Mouse (Mus musculus) small intestine, adult 2 months (tissue): ENCODE data around the gene Trcg1.

ENCODE experiments used
- CTCF ChIP-seq: fragments of 200-500 bp; IDR thresholded peaks from 2 replicates; pipeline ENCODE4 v1.5.1; 2012; ENCODE audit warnings: low read depth, mild to moderate bottlenecking, control low read depth, inconsistent platforms, low read length, moderate library complexity, mixed read lengths; ENCODE audit not compliant: insufficient replicate concordance, insufficient read length; ENCODE audit errors: extremely low read depth
- POLR2A ChIP-seq: fragments of 200-500 bp; IDR thresholded peaks from 2 replicates; pipeline ENCODE4 v1.6.1; 2012; ENCODE audit warnings: low read depth, mild to moderate bottlenecking, control low read depth, inconsistent platforms, low read length, moderate library complexity

DNA sequence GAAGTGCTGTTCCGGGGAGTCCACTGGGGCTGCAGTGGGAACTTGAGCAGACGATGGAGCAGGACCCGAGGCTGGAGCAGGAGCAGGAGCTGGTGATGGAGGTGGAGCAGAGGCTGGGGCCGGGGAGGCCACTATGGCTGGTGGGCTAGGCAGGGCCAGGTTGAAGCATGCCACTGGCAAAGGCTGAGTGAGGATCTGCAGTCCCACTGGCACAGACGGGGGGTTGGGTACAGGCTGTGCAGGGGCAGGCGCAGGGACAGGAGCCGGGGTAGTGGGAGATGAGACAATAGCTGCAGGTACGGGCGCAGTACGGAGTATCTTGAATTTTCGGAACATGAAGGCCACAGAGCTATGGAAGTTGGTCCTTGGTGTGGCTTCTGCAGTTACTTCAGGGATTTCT, 20.5 kb downstream of the Trcg1 start:
- no peak for TF ChIP-seq CTCF
- no peak for TF ChIP-seq POLR2A
